Mouse (Mus musculus) limb, embryonic 15.5 days (tissue): Measurements from ENCODE around the gene Btbd17. TPM values are rescaled to one million over a fixed set of nuclear protein-coding genes. Genes with fewer than 3 reads are reported as not detected.

ENCODE experiments used
- ATAC-seq: fragments of 200-750 bp; cut with Nextera tagmentation; 2 replicates; pipeline ENCODE4 v1.8.0; 2017; ENCODE audit warnings: low read depth, moderate TSS enrichment; ENCODE audit not compliant: insufficient number of reproducible peaks, low FRiP score, low TSS enrichment
- H3K27ac ChIP-seq: fragments of 300-500 bp; sonication (generic); 2 replicates; pipeline ENCODE4 v1.5.1; 2015; ENCODE audit warnings: moderate library complexity, mild to moderate bottlenecking, inconsistent platforms
- H3K27me3 ChIP-seq: fragments of 300-500 bp; sonication (generic); 2 replicates; pipeline ENCODE4 v1.6.1; 2015; ENCODE audit warnings: inconsistent platforms
- H3K36me3 ChIP-seq: fragments of 300-500 bp; sonication (generic); 2 replicates; pipeline ENCODE4 v1.6.1; 2015; ENCODE audit warnings: inconsistent platforms
- H3K4me1 ChIP-seq: fragments of 300-500 bp; sonication (generic); 2 replicates; pipeline ENCODE4 v1.6.1; 2015; ENCODE audit warnings: inconsistent platforms
- H3K4me2 ChIP-seq: fragments of 300-500 bp; sonication (generic); 2 replicates; pipeline ENCODE4 v1.6.1; 2015; ENCODE audit warnings: mild to moderate bottlenecking, inconsistent platforms
- H3K4me3 ChIP-seq: fragments of 300-500 bp; sonication (generic); 2 replicates; pipeline ENCODE4 v1.5.1; 2015; ENCODE audit warnings: mild to moderate bottlenecking, inconsistent platforms
- H3K9ac ChIP-seq: fragments of 300-500 bp; sonication (generic); 2 replicates; pipeline ENCODE4 v1.6.1; 2015; ENCODE audit warnings: inconsistent platforms
- H3K9me3 ChIP-seq: fragments of 300-500 bp; sonication (generic); 2 replicates; pipeline ENCODE4 v1.6.1; 2016; ENCODE audit warnings: inconsistent platforms
- WGBS: fragments of 180-500 bp; shearing (Covaris S2); methylation state at CpG from one replicate; pipeline ENCODE4 v1.1.7; 2015; 5-methylcytosine and 5-hydroxymethylcytosine counted together
- polyA plus RNA-seq: library from polyadenylated mRNA; unstranded; fragments of >200 nt; fragmentation: Nextera tagmentation; extraction: Ambion mirVana; gene quantifications from 2 replicates; pipeline ENCODE4 v1.2.1, GENCODE M21; 2015

Gene Btbd17
- polyA plus RNA-seq: 0.86 and 1.7 TPM in 2 replicates

GRCm38 (mm10) chr11:114795848-114796322, at the start of gene Btbd17:
TSS of gene Btbd17 (minus strand) at chr11:114795945.
- WGBS: 8% methylated on average over 4 of the region's 4 CpGs

GRCm38 (mm10) chr11:114844464-114845220, 48.9 kb upstream of the Btbd17 start:
- ATAC-seq: no peak
- Histone ChIP-seq H3K9me3 (no peaks in the 10 kb centered on the region), H3K4me1 (peaks cover 17% of the 10 kb centered on the region), H3K9ac (no peak overlapping the region), H3K4me2 (no peak overlapping the region), H3K27me3 (no peaks in the 10 kb centered on the region), H3K27ac (peak overlapping the region; percentile 77), H3K4me3 (no peak overlapping the region), H3K36me3 (no peaks in the 10 kb centered on the region)
- 62% methylated on average over 7 of the region's 7 CpGs for WGBS

More at GRCm38 (mm10) chr11:114795848-114796322, at the start of gene Btbd17:
- peak within 1 kb of the TSS; percentile 63 for H3K4me2 ChIP-seq
- H3K4me3 ChIP-seq: peak within 1 kb of the TSS; percentile 33
- H3K27ac ChIP-seq: peak within 1 kb of the TSS; percentile 11
- H3K9me3 ChIP-seq: no peaks in the 10 kb centered on the region
- no peak for ATAC-seq
- peaks cover 48% of the 10 kb centered on the region for H3K27me3 ChIP-seq
- peaks cover 33% of the 10 kb centered on the region for H3K4me1 ChIP-seq
- no peak within 1 kb of the TSS for H3K9ac ChIP-seq
- H3K36me3 ChIP-seq: no peaks in the 10 kb centered on the region

DNA sequence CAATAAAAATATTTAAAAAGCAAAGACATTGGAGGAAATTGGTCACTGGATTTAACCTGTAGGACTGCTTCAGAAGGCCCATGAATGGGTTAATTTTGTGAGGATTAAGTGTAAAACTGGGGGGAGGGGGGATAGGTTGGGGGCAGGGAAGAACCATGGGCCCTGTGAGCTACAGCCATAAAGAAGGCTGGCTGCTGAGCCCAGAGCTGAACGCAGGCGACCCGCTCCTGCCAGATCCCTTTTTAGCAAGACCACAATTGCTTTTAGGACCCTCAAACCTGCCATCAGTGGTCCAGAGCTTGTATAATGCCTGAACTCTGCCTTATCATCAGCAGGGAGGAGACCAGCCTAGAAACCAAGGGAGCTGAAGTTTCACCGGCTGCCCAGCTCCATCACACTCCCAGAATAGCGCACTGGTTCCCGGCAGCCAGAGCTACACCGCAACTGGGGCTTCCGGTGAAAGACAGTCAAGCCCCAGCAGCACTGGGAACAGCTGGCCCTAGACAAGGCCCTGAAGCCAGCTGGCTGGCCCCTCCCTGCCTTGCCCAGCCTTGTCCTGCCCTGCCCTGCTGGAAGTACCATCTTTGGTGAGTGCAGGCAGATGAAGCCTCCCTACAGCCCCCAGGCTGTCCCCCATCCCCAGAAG, 48.2 kb upstream of the Btbd17 start:
- 0 out of 2 replicates have a peak overlapping the region, but pooled peaks have one; percentile 2 for H3K4me2 ChIP-seq
- peak overlapping the region; percentile 77 for H3K27ac ChIP-seq
- ATAC-seq: peak; percentile 83
- no peaks in the 10 kb centered on the region for H3K27me3 ChIP-seq
- no peak overlapping the region for H3K4me3 ChIP-seq
- peaks cover 16% of the 10 kb centered on the region for H3K4me1 ChIP-seq
- no peaks in the 10 kb centered on the region for H3K9me3 ChIP-seq
- H3K9ac ChIP-seq: no peak overlapping the region
- no peaks in the 10 kb centered on the region for H3K36me3 ChIP-seq
- WGBS: 4% methylated on average over 8 of the region's 8 CpGs

GRCm38 (mm10) chr11:114833166-114833565, 37.4 kb upstream of the Btbd17 start:
- H3K9ac ChIP-seq: no peak overlapping the region
- ATAC-seq: no peak
- no peak overlapping the region for H3K27ac ChIP-seq
- no peak overlapping the region for H3K4me3 ChIP-seq
- no peaks in the 10 kb centered on the region for H3K9me3 ChIP-seq
- H3K4me2 ChIP-seq: no peak overlapping the region
- peaks cover 25% of the 10 kb centered on the region for H3K4me1 ChIP-seq
- H3K36me3 ChIP-seq: no peaks in the 10 kb centered on the region
- H3K27me3 ChIP-seq: no peaks in the 10 kb centered on the region
- WGBS: 60% methylated on average over 5 of the region's 5 CpGs

- Histone ChIP-seq H3K27me3 (no peaks in the 10 kb centered on the region), H3K4me3 (peak overlapping the region; percentile 30; the same call in 1 of the 2 replicates), H3K9me3 (no peaks in the 10 kb centered on the region), H3K4me2 (peak overlapping the region; percentile 63), H3K36me3 (no peaks in the 10 kb centered on the region), H3K4me1 (peaks cover 26% of the 10 kb centered on the region), H3K9ac (no peak overlapping the region), H3K27ac (peak overlapping the region; percentile 84)
- no peak for ATAC-seq
- WGBS: 12% methylated on average over 8 of the region's 8 CpGs
These were observed 34.7 kb upstream of the Btbd17 start for GRCm38 (mm10) chr11:114830433-114830773.

- H3K4me3 ChIP-seq: peak overlapping the region; percentile 30
- H3K9me3 ChIP-seq: no peaks in the 10 kb centered on the region
- H3K4me1 ChIP-seq: peaks cover 26% of the 10 kb centered on the region
- 0 out of 2 replicates have a peak overlapping the region, but pooled peaks have one; percentile 2 for H3K9ac ChIP-seq
- H3K4me2 ChIP-seq: peak overlapping the region; percentile 63
- WGBS: 3% methylated on average over 24 of the region's 24 CpGs
- ATAC-seq: peak; percentile 82
- H3K27me3 ChIP-seq: no peaks in the 10 kb centered on the region
- H3K36me3 ChIP-seq: no peaks in the 10 kb centered on the region
- peak overlapping the region; percentile 84 for H3K27ac ChIP-seq
These were observed 34.0 kb upstream of the Btbd17 start for GRCm38 (mm10) chr11:114829499-114830432.

DNA sequence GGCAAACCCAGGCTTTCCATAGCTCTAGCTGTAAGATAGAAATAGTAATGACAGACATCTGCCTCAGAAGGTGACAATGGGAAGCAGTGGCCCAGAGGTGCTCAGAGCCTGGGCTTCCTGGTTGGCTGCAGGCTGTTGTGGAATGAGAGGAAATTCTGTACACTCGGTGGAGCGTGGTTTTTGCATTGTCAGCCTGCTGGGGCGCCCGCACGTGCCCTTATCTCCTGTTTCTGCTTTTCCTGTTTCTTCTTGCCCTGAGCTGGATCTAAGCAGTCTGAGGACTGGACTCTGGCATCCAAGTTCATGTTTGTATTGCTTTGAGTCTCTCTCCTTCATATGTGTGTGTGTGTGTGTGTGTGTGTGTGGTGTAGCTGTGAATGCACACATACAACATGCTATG, 30.9 kb upstream of the Btbd17 start:
- no peak for ATAC-seq
- Histone ChIP-seq H3K4me2 (no peak overlapping the region), H3K27me3 (no peaks in the 10 kb centered on the region), H3K9ac (no peak overlapping the region), H3K27ac (no peak overlapping the region), H3K36me3 (no peaks in the 10 kb centered on the region), H3K9me3 (no peaks in the 10 kb centered on the region), H3K4me1 (peaks cover 43% of the 10 kb centered on the region), H3K4me3 (no peak overlapping the region)
- WGBS: 58% methylated on average over 5 of the region's 5 CpGs

DNA sequence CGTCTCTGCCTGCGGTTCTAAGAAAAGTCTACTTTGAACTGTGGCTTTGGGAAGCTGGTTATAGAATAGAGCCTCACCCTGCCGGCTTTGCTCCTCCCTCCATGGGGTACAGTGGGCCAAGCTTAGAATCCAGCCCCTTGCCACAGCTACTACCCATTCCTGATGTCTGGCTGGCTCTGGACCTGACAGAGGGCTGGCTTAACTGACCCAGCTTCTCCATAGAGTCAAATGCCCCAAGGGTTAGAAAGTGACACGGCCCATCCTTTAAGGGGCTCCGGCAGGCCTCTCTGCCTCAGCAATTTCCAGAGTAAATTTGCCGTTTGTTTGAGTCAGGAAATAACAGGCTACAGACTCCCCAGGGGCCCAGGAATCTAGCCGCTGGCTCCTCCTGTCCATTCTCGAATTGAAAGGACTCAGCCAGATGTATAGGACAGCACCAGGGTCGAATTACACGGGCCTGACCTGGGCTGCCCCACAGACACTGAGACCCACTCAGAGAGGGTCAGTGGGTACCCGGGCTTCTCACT, 27.5 kb upstream of the Btbd17 start:
- Histone ChIP-seq H3K36me3 (no peaks in the 10 kb centered on the region), H3K4me3 (no peak overlapping the region), H3K4me1 (peaks cover 36% of the 10 kb centered on the region), H3K27me3 (no peaks in the 10 kb centered on the region), H3K9me3 (no peaks in the 10 kb centered on the region), H3K4me2 (peak overlapping the region; percentile 27), H3K27ac (peak overlapping the region; percentile 79), H3K9ac (0 out of 2 replicates have a peak overlapping the region, but pooled peaks have one; percentile 10)
- 5% methylated on average over 11 of the region's 11 CpGs for WGBS
- peak; percentile 60 for ATAC-seq

- Histone ChIP-seq H3K27ac (peak overlapping the region; percentile 79), H3K9me3 (no peaks in the 10 kb centered on the region), H3K4me2 (peak overlapping the region; percentile 27), H3K4me1 (peaks cover 34% of the 10 kb centered on the region), H3K36me3 (no peaks in the 10 kb centered on the region), H3K4me3 (no peak overlapping the region), H3K27me3 (no peaks in the 10 kb centered on the region), H3K9ac (no peak overlapping the region)
- ATAC-seq: peak; percentile 83
- WGBS: 23% methylated on average over 12 of the region's 12 CpGs
These were observed 27.0 kb upstream of the Btbd17 start for GRCm38 (mm10) chr11:114822727-114823126.

GRCm38 (mm10) chr11:114821325-114821724, 25.6 kb upstream of the Btbd17 start:
- H3K4me3 ChIP-seq: no peak overlapping the region
- WGBS: 40% methylated on average over 1 of the region's 1 CpGs
- H3K9me3 ChIP-seq: no peaks in the 10 kb centered on the region
- H3K9ac ChIP-seq: no peak overlapping the region
- H3K27ac ChIP-seq: no peak overlapping the region
- ATAC-seq: no peak
- no peaks in the 10 kb centered on the region for H3K27me3 ChIP-seq
- peaks cover 34% of the 10 kb centered on the region for H3K4me1 ChIP-seq
- H3K36me3 ChIP-seq: no peaks in the 10 kb centered on the region
- H3K4me2 ChIP-seq: no peak overlapping the region

DNA sequence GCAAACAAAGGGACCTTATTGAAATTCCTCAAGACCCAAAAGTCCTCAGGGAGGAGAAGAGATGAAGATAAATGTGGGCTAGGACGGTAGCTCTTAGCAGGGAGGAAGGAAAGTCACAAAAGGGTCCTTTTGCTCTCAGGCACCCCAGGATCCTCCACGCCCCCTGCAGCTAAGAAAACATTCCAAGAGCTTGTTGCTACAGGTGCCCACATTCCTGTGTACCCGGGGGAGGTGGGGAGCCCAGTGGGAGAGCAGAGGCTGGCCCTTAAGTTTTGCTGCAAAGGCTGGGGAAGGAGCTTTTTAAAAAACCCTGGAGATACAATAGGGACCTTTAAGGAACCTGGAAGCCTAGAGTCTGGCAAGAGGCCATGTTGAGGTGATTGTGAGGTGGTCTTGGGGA, 24.7 kb upstream of the Btbd17 start:
- Histone ChIP-seq H3K27me3 (no peaks in the 10 kb centered on the region), H3K4me3 (no peak overlapping the region), H3K9me3 (no peaks in the 10 kb centered on the region), H3K27ac (no peak overlapping the region), H3K4me1 (peaks cover 34% of the 10 kb centered on the region), H3K4me2 (no peak overlapping the region), H3K36me3 (no peaks in the 10 kb centered on the region), H3K9ac (no peak overlapping the region)
- WGBS: 34% methylated on average over 3 of the region's 3 CpGs
- ATAC-seq: no peak
